Mouse (Mus musculus): ENCODE data around the gene Susd6.

Gene Susd6

GRCm38 (mm10) chr12:80789849-80790694, at the start of gene Susd6:
Susd6 (plus strand) TSS chr12:80790510.
- no peak for DNase-seq (ENCODE audit: extremely low read depth, low read depth, low spot score)

- no peak for DNase-seq (ENCODE audit: extremely low read depth, low read depth, low spot score)
These were observed 45.7 kb upstream of the Susd6 start for GRCm38 (mm10) chr12:80744614-80745013.

- DNase-seq (ENCODE audit: extremely low read depth, low read depth, low spot score): no peak
These were observed 44.1 kb upstream of the Susd6 start for GRCm38 (mm10) chr12:80746031-80746813.

GRCm38 (mm10) chr12:80751556-80751955, 38.8 kb upstream of the Susd6 start:
- DNase-seq (ENCODE audit: extremely low read depth, low read depth, low spot score): no peak

- no peak for DNase-seq (ENCODE audit: extremely low read depth, low read depth, low spot score)
These were observed 32.4 kb upstream of the Susd6 start for GRCm38 (mm10) chr12:80757751-80758558.

- DNase-seq (ENCODE audit: extremely low read depth, low read depth, low spot score): no peak
These were observed 31.5 kb upstream of the Susd6 start for GRCm38 (mm10) chr12:80758559-80759386.

GRCm38 (mm10) chr12:80759387-80759712, 31.0 kb upstream of the Susd6 start:
- no peak for DNase-seq (ENCODE audit: extremely low read depth, low read depth, low spot score)

- DNase-seq (ENCODE audit: extremely low read depth, low read depth, low spot score): no peak
These were observed 30.5 kb upstream of the Susd6 start for GRCm38 (mm10) chr12:80759713-80760395.

GRCm38 (mm10) chr12:80760396-80760801, 29.9 kb upstream of the Susd6 start, which contains the start of gene Ccdc177:
Ccdc177 (minus strand) TSS chr12:80760687.
- no peak for DNase-seq (ENCODE audit: extremely low read depth, low read depth, low spot score)

- DNase-seq (ENCODE audit: extremely low read depth, low read depth, low spot score): no peak
These were observed 27.3 kb upstream of the Susd6 start for GRCm38 (mm10) chr12:80762982-80763381.

- DNase-seq (ENCODE audit: extremely low read depth, low read depth, low spot score): no peak
These were observed 26.2 kb upstream of the Susd6 start for GRCm38 (mm10) chr12:80764116-80764515.

- no peak for DNase-seq (ENCODE audit: extremely low read depth, low read depth, low spot score)
These were observed 20.6 kb upstream of the Susd6 start for GRCm38 (mm10) chr12:80769697-80770096.

GRCm38 (mm10) chr12:80774786-80775185, 15.5 kb upstream of the Susd6 start:
- DNase-seq (ENCODE audit: extremely low read depth, low read depth, low spot score): no peak

GRCm38 (mm10) chr12:80776046-80776634, 14.2 kb upstream of the Susd6 start:
- no peak for DNase-seq (ENCODE audit: extremely low read depth, low read depth, low spot score)

- DNase-seq (ENCODE audit: extremely low read depth, low read depth, low spot score): no peak
These were observed 11.9 kb upstream of the Susd6 start for GRCm38 (mm10) chr12:80778188-80778936.

- DNase-seq (ENCODE audit: extremely low read depth, low read depth, low spot score): no peak
These were observed 10.6 kb upstream of the Susd6 start for GRCm38 (mm10) chr12:80779760-80780159.

- DNase-seq (ENCODE audit: extremely low read depth, low read depth, low spot score): no peak
These were observed 8.1 kb upstream of the Susd6 start for GRCm38 (mm10) chr12:80782190-80782589.

- DNase-seq (ENCODE audit: extremely low read depth, low read depth, low spot score): no peak
These were observed 7.4 kb upstream of the Susd6 start for GRCm38 (mm10) chr12:80782892-80783291.

- DNase-seq (ENCODE audit: extremely low read depth, low read depth, low spot score): no peak
These were observed 6.4 kb upstream of the Susd6 start for GRCm38 (mm10) chr12:80783889-80784288.

All from fat pad, adult 2 months (tissue).